Mouse (Mus musculus) CD4-positive helper T cell, adult 2 months (primary cell): ENCODE measurements around the gene Spta1.

Experiments used
- DNase-seq: peaks from one replicate; pipeline ENCODE4 v3.0.0-alpha.2; 2012; ENCODE audit warnings: low read depth, missing footprints, low spot score

Gene Spta1

GRCm38 (mm10) chr1:174172605-174173004, at the start of gene Spta1:
TSS of gene Spta1 (plus strand) at chr1:174172776.
- DNase-seq, result no peak

- DNase-seq, result no peak
Observed at GRCm38 (mm10) chr1:174131217-174131616, 41.4 kb upstream of the Spta1 start, which contains the start of gene Olfr424. TSS of gene Olfr424 (plus strand) at chr1:174131517.

- no peak for DNase-seq
Observed at GRCm38 (mm10) chr1:174131999-174132398, 40.6 kb upstream of the Spta1 start.

DNA sequence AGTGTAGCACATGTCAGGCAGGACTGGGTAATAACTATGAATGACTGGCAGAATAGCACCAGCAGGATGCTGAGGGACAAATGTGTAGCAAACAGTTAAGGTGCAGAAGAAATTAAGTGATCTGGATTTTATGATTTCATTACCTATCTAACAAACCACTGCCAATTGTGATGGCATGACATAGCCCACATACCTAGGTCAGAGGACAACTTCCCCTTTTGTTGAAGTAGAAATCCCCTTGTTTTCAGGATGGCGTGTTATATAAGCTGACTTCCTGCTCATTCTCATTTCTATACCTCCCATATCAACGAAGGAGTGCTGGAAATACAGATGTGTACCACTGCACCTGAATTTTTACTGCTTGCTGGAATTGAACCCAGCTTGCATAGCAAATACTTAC, 31.2 kb upstream of the Spta1 start:
- no peak for DNase-seq

DNA sequence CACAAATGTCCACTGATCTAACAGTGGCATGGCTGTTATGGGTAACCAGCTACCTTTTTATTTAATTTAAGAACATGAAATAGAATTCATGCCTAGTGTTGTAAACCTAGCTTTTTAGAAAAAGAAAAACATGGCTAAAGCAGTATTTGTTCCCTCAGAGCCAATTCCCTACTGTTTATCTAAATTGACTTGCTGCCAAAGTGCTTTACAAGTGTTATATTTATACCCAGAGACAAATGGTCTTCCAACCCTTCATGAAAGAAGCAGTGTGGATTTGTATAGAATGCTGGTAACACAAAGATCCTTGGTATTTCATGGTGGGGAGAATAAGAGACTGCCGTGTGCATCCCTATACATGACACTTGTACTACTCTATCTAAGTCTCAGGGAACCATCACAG, 25.9 kb upstream of the Spta1 start:
- no peak for DNase-seq

DNA sequence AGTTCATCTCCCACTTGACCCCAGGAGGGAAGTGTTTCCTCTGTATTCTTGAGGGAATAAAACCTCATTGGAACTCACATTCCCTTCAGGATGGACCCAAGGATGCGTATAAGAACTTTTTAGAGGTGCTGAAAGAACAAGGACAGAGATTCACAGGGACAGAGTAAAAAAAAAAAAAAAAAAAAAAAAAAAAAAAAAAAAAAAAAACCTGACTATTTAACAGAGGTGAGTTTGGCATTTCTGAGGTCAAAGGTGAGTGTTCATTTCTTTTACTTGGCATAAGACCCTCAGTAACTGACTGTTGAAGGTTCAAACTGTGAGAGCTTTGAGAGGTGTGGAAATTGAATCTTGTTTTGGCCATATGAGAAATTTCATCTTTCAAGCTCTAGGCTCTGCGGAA, 23.3 kb upstream of the Spta1 start:
- DNase-seq, result no peak

DNA sequence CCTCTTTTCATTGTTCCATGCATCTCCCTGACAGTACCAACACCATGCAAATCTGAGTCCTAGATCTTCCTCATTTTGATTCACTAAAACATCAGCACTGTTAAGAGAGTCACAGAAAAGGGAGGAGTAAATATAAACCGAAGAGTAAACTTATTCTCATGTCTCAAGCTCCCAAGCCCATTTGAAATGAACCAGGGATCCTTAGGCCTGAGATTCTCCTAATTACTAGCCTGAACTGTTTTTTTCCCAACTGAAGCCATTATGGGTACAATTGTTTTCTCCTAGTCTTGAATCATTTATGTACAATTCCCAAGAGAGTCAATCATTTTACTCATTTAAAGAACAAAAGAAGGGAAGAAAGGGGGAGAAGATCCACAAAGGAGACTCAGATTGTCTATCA, 17.2 kb upstream of the Spta1 start, which contains the start of gene Olfr420:
Olfr420 (plus strand) TSS at position 301 of the 400 bp plus-strand sequence.
- DNase-seq, result no peak

GRCm38 (mm10) chr1:174157622-174158021, 15.0 kb upstream of the Spta1 start:
- DNase-seq, result no peak

DNA sequence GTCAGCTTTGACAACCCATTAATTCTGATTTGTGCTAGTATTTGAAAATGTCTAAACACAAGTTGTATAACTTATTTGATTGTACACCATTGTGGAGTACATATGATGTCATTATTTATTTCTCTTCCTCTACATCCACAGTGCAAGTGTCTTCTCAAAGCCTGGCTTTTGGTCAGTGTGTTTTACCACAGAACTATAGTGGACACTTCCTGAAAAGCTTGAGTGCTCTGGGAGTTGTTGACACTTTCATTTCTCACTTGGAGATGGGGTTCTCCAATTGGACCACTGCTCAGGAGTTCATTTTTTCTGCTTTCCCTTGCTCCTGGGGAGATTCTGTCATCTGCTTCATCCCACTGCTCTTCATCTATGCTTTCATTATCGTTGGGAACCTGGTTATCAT, 14.1 kb upstream of the Spta1 start:
- no peak for DNase-seq

- no peak for DNase-seq
Observed at GRCm38 (mm10) chr1:174159095-174159494, 13.5 kb upstream of the Spta1 start.

DNA sequence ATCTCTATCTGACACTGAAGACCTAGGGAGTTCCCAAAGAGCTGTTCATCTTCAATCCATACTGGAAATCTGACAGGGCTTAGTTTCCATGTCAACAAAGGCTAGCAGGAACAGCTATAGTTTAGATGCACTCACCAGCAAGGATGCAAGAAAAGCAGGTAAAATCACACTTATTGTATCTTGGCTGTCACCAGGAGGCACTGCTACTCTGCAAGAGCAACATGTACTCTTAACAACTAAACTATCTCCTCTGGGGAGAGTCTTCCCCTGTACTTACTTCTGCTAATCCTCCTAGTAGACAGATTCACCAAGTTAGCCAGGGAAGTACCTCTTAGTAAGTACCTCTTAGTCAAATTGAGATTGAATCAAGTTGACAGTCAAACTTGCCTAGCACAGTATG, 3.6 kb upstream of the Spta1 start:
- DNase-seq, result no peak

GRCm38 (mm10) chr1:174170706-174171501, 1.7 kb upstream of the Spta1 start:
- DNase-seq, result no peak

DNA sequence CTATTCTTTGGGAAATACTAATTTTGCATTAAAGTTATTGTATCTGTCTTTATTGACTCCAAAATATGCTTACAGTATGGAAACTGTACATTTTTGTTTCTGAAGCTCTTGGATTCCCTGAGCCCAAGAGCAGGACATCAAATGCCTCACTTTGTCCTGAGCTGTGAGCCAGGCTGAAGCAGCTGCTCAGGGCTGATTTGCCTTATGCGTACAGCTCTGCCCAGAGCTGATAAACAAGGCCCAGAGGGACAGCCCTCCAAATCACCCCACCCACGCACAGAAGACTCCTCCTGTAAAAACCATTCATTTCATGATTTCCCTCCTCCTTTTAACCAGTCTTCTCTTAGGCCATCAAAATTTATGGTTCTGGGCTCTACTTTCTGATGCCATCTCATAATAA, 1.0 kb upstream of the Spta1 start:
- no peak for DNase-seq

GRCm38 (mm10) chr1:174204699-174205098, 32.1 kb downstream of the Spta1 start:
- DNase-seq, result no peak

DNA sequence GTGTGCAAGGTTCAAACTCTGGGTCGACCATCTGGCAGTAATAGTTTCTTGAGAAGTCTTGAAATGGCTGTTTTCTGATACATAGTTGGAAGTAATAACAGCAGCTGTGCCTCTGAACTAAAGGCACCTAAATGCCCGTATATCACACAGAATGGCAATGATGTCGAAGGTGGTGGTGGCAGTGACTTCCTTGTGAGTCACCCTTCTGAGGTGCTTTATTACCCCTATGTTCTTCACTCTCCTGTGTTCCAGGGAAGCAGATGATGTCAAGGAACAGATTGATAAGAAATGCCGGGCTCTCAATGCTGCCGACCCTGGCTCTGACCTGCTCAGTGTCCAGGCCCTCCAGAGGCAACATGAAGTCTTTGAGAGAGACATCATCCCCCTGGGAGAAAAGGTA, 39.7 kb downstream of the Spta1 start:
- DNase-seq, result no peak

- DNase-seq, result no peak
Observed at GRCm38 (mm10) chr1:174215270-174216038, 42.9 kb downstream of the Spta1 start.

GRCm38 (mm10) chr1:174216528-174217204, 44.1 kb downstream of the Spta1 start:
- no peak for DNase-seq

GRCm38 (mm10) chr1:174239916-174240315, 67.3 kb downstream of the Spta1 start:
- DNase-seq, result no peak

GRCm38 (mm10) chr1:174244621-174245020, 72.0 kb downstream of the Spta1 start:
- no peak for DNase-seq

DNA sequence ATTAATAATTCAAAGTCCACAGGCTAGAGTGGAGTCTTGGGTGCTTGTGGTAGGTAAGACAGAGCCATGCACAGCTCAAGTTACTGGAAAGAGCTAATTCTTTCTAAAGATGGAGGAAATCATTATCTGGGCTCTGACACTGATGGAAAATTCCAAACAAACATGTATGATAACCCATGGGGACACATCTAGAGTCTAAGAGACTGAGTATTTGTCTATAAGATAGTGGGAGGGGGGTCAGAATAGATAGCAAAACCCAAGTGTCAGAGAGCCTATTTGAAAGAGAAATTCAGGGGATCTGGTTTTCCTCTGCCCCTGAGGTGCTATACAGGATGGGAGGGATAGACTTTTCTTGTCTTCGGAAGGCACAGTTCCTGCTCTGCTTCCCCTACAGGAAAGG, 73.5 kb downstream of the Spta1 start:
- DNase-seq, result no peak

GRCm38 (mm10) chr1:174247170-174247569, 74.6 kb downstream of the Spta1 start:
- no peak for DNase-seq

DNA sequence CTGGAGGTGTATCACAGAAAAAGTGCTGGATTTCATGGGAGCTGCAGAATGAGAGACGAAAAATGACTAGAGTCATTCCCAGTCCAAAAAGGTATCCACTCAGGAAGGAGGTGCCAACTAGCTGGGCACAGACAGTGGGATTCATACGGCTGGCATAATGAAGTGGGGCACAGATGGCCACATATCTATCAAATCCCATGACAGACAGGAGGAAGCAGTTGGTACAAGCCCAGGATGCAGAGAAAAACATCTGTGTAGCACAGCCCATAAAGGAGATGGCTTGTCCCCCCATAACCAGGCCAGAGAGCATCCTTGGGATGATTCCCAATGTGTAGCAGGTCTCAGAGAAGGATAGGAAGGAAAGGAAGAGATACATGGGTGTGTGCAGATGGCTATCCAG, 77.8 kb downstream of the Spta1 start:
- DNase-seq, result no peak
